Mouse (Mus musculus): ENCODE measurements at regions not wholly inside any gene's neighbourhood (a gene's known extent, or its start where the extent isn't known, plus 50 kb on each side); places are given as distances from the start of the nearest gene placed in this dataset.

- no peak for DNase-seq
These were observed 179.8 kb downstream of the 4933412E24Rik start for GRCm38 (mm10) chr15:59836631-59837030.

- no peak for DNase-seq
These were observed 183.2 kb downstream of the 4933412E24Rik start for GRCm38 (mm10) chr15:59833232-59833631.

- no peak for DNase-seq
These were observed 184.9 kb downstream of the 4933412E24Rik start for GRCm38 (mm10) chr15:59831481-59831880.

- DNase-seq = no peak
These were observed 185.6 kb downstream of the 4933412E24Rik start for GRCm38 (mm10) chr15:59830553-59831462.

GRCm38 (mm10) chr15:59828421-59828820 is 188.0 kb downstream of the 4933412E24Rik start:
- peak; percentile 77 for DNase-seq

- DNase-seq = peak; percentile 84
These were observed 190.1 kb downstream of the 4933412E24Rik start for GRCm38 (mm10) chr15:59826164-59826950.

- DNase-seq = no peak
These were observed 192.5 kb downstream of the 4933412E24Rik start for GRCm38 (mm10) chr15:59823921-59824320.

- no peak for DNase-seq
These were observed 193.3 kb downstream of the 4933412E24Rik start for GRCm38 (mm10) chr15:59822995-59823681.

- no peak for DNase-seq
These were observed 196.1 kb downstream of the 4933412E24Rik start for GRCm38 (mm10) chr15:59820317-59820716.

GRCm38 (mm10) chr15:59816031-59816430 is 200.4 kb downstream of the 4933412E24Rik start:
- no peak for DNase-seq

GRCm38 (mm10) chr15:59811566-59811965 is 204.8 kb downstream of the 4933412E24Rik start:
- DNase-seq = no peak

GRCm38 (mm10) chr15:59809361-59809760 is 207.1 kb downstream of the 4933412E24Rik start:
- no peak for DNase-seq

GRCm38 (mm10) chr15:59807723-59808122 is 208.7 kb downstream of the 4933412E24Rik start:
- no peak for DNase-seq

- no peak for DNase-seq
These were observed 210.6 kb downstream of the 4933412E24Rik start for GRCm38 (mm10) chr15:59805771-59806170.

- DNase-seq = no peak
These were observed 211.6 kb downstream of the 4933412E24Rik start for GRCm38 (mm10) chr15:59804821-59805220.

GRCm38 (mm10) chr15:59804394-59804793 is 212.0 kb downstream of the 4933412E24Rik start:
- no peak for DNase-seq

- no peak for DNase-seq
These were observed 214.1 kb downstream of the 4933412E24Rik start for GRCm38 (mm10) chr15:59802276-59802675.

- no peak for DNase-seq
These were observed 217.1 kb downstream of the 4933412E24Rik start for GRCm38 (mm10) chr15:59799124-59799815.

GRCm38 (mm10) chr15:59798486-59798885 is 217.9 kb downstream of the 4933412E24Rik start:
- DNase-seq = no peak

- no peak for DNase-seq
These were observed 220.7 kb downstream of the 4933412E24Rik start for GRCm38 (mm10) chr15:59795717-59796116.

GRCm38 (mm10) chr15:59794871-59795270 is 221.5 kb downstream of the 4933412E24Rik start:
- no peak for DNase-seq

- DNase-seq = no peak
These were observed 229.5 kb downstream of the 4933412E24Rik start for GRCm38 (mm10) chr15:59786706-59787425.

Measured in kidney, adult 11 months (tissue).